Mouse (Mus musculus) forelimb bud, embryonic 11.5 days (tissue): ENCODE measurements at regions not wholly inside any gene's neighbourhood (a gene's known extent, or its start where the extent isn't known, plus 50 kb on each side); places are given as distances from the start of the nearest gene placed in this dataset.

Experiments
- DNase-seq: peaks from one replicate; pipeline ENCODE4 v3.0.0-alpha.2; 2012; ENCODE audit warnings: low read depth, low spot score

GRCm38 (mm10) chr8:6583337-6584096, 1478.4 kb upstream of the Slc10a2 start:
- no peak for DNase-seq

- DNase-seq, result no peak
These were observed 1477.6 kb upstream of the Slc10a2 start for GRCm38 (mm10) chr8:6582732-6583131.

GRCm38 (mm10) chr8:6577868-6578634, 1472.9 kb upstream of the Slc10a2 start:
- no peak for DNase-seq

DNA sequence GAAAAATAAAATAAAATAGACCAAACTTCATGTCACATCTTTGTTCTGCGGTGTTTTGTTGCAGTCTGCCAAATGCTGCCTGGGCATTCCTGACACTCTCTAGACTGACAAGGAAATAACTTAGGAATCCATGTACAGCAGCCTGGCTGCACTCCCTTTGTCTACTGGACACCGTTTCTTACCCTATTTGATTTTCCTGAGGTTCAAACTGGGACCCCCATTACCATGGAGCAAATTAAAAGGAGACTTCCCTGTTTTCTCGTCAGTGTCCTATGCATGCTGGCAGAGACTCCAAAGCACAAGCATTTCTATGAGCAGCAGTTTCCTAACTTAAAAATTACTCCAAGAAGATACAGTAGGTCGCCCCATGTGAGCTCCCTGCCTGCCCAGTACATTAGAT, 1470.1 kb upstream of the Slc10a2 start:
- no peak for DNase-seq

DNA sequence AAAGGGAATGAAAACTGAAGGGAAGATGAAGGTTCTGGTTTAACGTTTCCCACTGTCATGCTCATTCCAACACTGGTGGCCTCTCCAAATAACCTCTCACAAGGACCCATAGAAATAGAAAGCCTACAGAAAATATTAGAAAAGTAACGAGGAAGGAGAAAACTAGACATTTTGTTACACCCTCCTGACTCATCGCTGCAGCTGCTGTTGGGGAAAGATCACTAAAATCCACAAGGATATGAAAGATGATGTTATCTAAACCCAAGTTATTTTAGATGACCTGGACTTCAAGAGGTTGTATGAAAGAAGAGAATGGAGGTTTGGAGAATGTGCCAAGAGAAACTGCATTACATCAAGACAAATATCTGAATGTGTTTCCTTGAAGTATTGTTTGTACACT, 1468.3 kb upstream of the Slc10a2 start:
- no peak for DNase-seq

GRCm38 (mm10) chr8:6572066-6572665, 1467.0 kb upstream of the Slc10a2 start:
- peak; percentile 78 for DNase-seq

DNA sequence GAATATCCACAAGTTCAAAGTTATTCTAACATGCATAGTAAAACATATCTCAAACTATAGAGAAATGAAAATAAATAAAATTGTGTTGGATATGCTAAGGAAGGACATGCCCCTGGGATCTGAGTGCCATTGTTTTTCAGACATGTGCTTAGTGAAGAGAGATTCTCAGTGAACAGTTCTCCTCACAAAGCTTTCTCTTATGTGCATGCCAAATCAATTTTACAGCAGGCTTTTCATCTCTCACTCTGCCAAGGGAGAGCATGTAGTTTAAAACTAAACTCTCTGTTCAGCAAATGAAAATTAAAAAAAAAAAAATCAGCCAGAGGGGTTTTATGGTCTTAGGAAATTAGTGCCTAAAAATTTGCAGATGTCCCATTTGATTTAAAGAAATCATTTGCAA, 1445.8 kb upstream of the Slc10a2 start:
- no peak for DNase-seq

DNA sequence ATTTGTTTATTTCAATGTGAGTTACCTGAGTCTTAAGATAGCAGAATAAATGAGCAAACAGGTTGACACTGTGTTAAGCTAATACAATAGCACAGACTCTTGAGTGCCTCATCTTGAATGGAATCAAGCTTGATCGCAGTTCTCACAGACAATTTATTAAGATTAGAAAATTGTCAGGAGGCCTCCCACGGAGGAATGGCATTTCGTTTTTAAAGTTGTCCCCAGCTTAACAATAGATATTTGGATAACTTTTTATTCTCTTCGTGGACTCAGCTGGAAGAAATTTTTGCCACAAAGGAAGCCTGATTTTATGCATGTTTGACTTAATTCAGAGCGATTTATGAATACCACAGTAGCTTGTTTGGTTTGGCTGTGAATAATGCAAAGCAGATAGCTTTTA, 1422.0 kb upstream of the Slc10a2 start:
- no peak for DNase-seq

DNA sequence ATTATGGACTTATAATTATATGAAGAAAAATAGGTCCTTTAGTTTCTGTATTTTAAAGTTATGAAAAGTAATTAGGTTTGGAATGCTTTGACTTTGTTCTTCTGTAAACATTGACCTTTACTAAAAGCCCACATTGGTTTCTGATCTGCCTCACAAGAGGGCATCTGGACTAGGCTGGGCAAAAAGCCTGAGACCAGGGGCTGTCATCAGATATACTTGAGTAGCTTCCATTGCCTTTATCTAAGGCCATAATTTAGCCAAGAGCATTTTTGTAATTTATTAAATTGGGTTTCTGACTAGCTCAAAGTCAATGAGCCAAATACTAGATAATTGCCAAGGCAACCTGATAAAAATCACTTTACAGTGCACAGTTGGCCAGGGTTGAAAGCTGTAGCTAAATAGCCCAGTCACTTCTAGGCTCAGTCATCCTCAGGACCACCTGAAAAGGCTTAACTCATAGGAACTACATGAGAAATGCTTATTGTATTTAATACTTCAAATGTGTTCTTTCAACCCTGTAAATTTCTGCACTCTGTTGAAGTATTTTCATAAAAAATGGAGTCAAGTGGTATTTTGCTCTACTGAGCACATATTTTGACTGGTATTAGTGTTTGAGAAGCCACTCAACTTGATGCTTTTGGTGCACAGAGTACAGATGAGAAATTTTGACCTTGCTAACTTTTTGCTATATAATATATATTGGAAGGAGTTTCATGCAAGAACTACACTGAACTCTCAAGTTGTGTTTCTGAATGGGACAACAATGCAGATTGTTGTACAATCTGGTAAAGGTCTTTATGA, 1410.9 kb upstream of the Slc10a2 start:
- DNase-seq, result no peak

- DNase-seq, result no peak
These were observed 1387.3 kb upstream of the Slc10a2 start for GRCm38 (mm10) chr8:6492453-6492852.

GRCm38 (mm10) chr8:6481966-6482365, 1376.8 kb upstream of the Slc10a2 start:
- DNase-seq, result no peak

DNA sequence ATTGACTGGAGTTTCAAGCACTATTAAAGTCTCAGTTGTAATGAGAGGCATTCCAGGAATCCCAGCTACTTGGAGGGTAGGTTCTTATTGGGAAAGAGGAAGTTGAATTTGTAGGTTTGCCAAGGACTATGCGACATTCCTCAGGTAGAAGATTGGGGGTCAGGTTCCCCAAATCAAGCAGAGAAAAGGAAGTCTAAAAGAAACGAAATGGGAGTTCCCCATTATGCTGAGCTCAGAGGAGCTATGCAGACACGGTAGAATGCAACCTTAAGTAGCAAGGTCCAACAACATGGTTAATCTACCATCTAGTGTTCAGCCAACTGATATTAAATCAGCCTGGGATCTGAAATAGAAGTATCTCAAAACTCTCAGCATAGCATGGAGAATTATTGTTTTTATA, 1365.9 kb upstream of the Slc10a2 start:
- no peak for DNase-seq

DNA sequence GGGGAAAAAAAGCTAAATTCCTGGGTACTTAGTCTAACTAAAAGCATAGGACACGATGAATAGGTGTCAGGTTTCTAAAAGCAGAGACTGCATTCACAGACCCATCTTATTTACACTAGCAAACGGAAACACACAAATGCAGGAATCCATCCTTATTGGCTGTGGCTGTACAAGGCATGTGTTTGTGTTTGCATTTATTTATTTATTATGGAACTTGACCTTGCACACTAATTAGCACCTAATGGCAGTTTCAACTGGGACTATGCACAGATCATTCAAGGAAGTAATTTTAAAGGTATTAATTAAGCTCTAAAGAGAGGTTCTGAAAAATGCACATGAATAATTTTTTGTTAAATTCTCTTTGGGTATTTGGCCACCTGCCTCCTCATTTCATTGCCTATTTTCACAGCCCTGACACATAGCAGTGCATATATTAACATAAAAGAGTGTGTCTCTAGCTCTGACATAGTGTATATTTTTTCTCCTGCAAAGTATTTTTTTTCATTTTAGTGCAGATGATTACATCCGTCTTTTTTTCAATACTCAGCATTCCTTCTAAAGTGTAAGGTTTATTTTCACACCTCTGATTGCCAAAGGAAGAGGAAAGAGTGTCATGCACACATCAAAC, 1351.5 kb upstream of the Slc10a2 start:
- no peak for DNase-seq

DNA sequence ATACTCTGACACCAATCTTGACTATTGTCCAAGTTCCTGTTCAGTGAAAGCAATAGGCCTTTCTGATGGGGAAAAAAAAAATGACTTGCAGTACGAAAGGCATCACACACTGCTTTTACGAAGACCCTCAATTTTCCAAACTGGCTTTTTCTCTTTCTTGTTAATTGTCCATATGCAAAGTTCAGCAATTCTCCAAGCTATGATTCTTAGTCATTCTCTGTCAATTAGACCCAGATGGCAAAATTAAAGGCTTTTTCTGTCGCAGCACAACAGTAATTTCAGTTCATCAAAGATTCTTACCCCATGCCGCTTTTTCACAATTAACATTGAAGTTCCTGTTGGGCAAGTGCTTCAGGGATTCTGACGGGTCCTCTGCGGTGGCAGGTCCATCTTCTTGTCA, 1343.2 kb upstream of the Slc10a2 start:
- no peak for DNase-seq

- DNase-seq, result no peak
These were observed 1333.9 kb upstream of the Slc10a2 start for GRCm38 (mm10) chr8:6439069-6439468.
